In the genomic region with DNA sequence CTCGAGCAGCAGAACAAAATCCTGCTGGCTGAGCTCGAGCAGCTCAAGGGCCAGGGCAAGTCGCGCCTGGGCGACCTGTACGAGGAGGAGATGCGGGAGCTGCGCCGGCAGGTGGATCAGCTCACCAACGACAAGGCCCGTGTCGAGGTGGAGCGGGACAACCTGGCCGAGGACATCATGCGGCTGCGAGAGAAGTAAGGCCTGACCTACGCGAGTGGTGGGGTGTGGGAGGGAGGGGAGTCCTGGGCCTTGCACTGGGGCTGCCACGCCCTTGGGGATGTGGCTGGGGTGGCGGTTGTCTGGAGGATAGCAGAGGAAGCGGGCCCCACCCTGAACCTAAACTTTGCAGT, we compare ENCODE assay signal across 8 mouse cellular contexts. TPM values are rescaled to one million over a fixed set of nuclear protein-coding genes. Genes with fewer than 3 reads are reported as not detected.
A peak's percentile ranks its signal among the peaks of the same experiment; 100 is the strongest.
DNase-seq lines count a peak whose midpoint lies in the region; ATAC-seq lines count a peak whose summit lies in the region.

No protein-coding gene starts in this region.

- H3K4me3 ChIP-seq in embryonic facial prominence, embryonic 10.5 days, result peak overlapping the region; percentile 83
- H3K4me3 ChIP-seq in heart, embryonic 13.5 days, result peak overlapping the region; percentile 97
- peak overlapping the region; percentile 73 for H3K4me3 ChIP-seq in limb, embryonic 10.5 days
- peak overlapping the region; percentile 74 for H3K4me3 ChIP-seq in stomach, embryonic 16.5 days (replicated peaks; ENCODE audit: low read length)

- peak overlapping the region; percentile 94 for H3K27ac ChIP-seq in embryonic facial prominence, embryonic 10.5 days (replicated peaks)
- H3K27ac ChIP-seq in heart, embryonic 13.5 days (replicated peaks), result peak overlapping the region; percentile 99
- peak overlapping the region; percentile 91 for H3K27ac ChIP-seq in limb, embryonic 10.5 days
- H3K27ac ChIP-seq in stomach, embryonic 16.5 days (ENCODE audit: low read length), result peak overlapping the region; percentile 99

- H3K9ac ChIP-seq in heart, embryonic 13.5 days, result peak overlapping the region; percentile 99
- peak overlapping the region; percentile 92 for H3K9ac ChIP-seq in stomach, embryonic 16.5 days (ENCODE audit: low read length)

- no peak for ATAC-seq in heart, embryonic 13.5 days (ENCODE audit: extremely low read depth, insufficient number of reproducible peaks, low FRiP score, low TSS enrichment)
- peak; percentile 14; the same call in 1 of the 2 replicates for ATAC-seq in stomach, embryonic 16.5 days (ENCODE audit: insufficient read depth, low FRiP score)

- DNase-seq in left cerebral cortex, postnatal 4 days, result peak; percentile 21
- DNase-seq in left cerebral cortex, postnatal 36 days (ENCODE audit: low spot score in 2 of 2), result no peak
- peak; percentile 60 for DNase-seq in embryonic facial prominence, embryonic 10.5 days (ENCODE audit: low spot score)
- peak; percentile 68 for DNase-seq in limb, embryonic 10.5 days (ENCODE audit: low spot score)
- DNase-seq in mesoderm, embryonic 11.5 days (ENCODE audit: low read depth, low spot score), result peak; percentile 37
- DNase-seq in frontal cortex, postnatal 36 days (ENCODE audit: low spot score in 2 of 2), result no peak

- 2% methylated on average over 21 of the region's 21 CpGs for WGBS in embryonic facial prominence, embryonic 10.5 days
- 0% methylated on average over 21 of the region's 21 CpGs for WGBS in heart, embryonic 13.5 days
- WGBS in limb, embryonic 10.5 days, result 1% methylated on average over 21 of the region's 21 CpGs
- WGBS in stomach, embryonic 16.5 days, result under 1% methylated on average over 21 of the region's 21 CpGs

- H3K4me2 ChIP-seq in heart, embryonic 13.5 days, result peak overlapping the region; percentile 67
- H3K4me2 ChIP-seq in stomach, embryonic 16.5 days (ENCODE audit: low read depth, low read length), result peak overlapping the region; percentile 57

- peaks cover 37% of the 10 kb centered on the region for H3K36me3 ChIP-seq in embryonic facial prominence, embryonic 10.5 days (replicated peaks)
- peaks cover 36% of the 10 kb centered on the region for H3K36me3 ChIP-seq in heart, embryonic 13.5 days
- peaks cover 33% of the 10 kb centered on the region for H3K36me3 ChIP-seq in limb, embryonic 10.5 days
- peaks cover 12% of the 10 kb centered on the region for H3K36me3 ChIP-seq in stomach, embryonic 16.5 days (ENCODE audit: control insufficient read depth, insufficient read depth, low read length)

- H3K27me3 ChIP-seq in embryonic facial prominence, embryonic 10.5 days (replicated peaks; ENCODE audit: low read depth, poor library complexity, severe bottlenecking), result peaks cover 12% of the 10 kb centered on the region; the same call in 1 of the 2 replicates
- no peaks in the 10 kb centered on the region for H3K27me3 ChIP-seq in heart, embryonic 13.5 days (replicated peaks)
- no peaks in the 10 kb centered on the region for H3K27me3 ChIP-seq in limb, embryonic 10.5 days (ENCODE audit: low read depth, poor library complexity, severe bottlenecking)
- no peaks in the 10 kb centered on the region; the same call in 1 of the 2 replicates for H3K27me3 ChIP-seq in stomach, embryonic 16.5 days (ENCODE audit: control insufficient read depth, insufficient read depth, low read length)

- intact Hi-C loops in left cerebral cortex, postnatal 4 days (cut with DNase I), result loop anchor here (5.0 kb wide), 1 partner anchor 282 kb away; no protein-coding TSS in a partner anchor
- intact Hi-C loops in left cerebral cortex, postnatal 36 days (cut with DNase I), result loop anchor here (2.0 to 10.0 kb wide), 3 partner anchors 30 to 282 kb away; partner anchors contain the start of gene Trdmt1

- H3K9me3 ChIP-seq in embryonic facial prominence, embryonic 10.5 days, result no peaks in the 10 kb centered on the region
- no peaks in the 10 kb centered on the region for H3K9me3 ChIP-seq in heart, embryonic 13.5 days
- H3K9me3 ChIP-seq in limb, embryonic 10.5 days (replicated peaks), result no peaks in the 10 kb centered on the region
- no peaks in the 10 kb centered on the region for H3K9me3 ChIP-seq in stomach, embryonic 16.5 days (replicated peaks; ENCODE audit: control insufficient read depth, low read length)

- H3K4me1 ChIP-seq in embryonic facial prominence, embryonic 10.5 days, result peaks cover 31% of the 10 kb centered on the region
- peaks cover 33% of the 10 kb centered on the region for H3K4me1 ChIP-seq in heart, embryonic 13.5 days
- peaks cover 33% of the 10 kb centered on the region for H3K4me1 ChIP-seq in limb, embryonic 10.5 days
- H3K4me1 ChIP-seq in stomach, embryonic 16.5 days (ENCODE audit: control insufficient read depth, insufficient read depth, low read length), result peaks cover 27% of the 10 kb centered on the region

RNA-seq across cellular contexts. Expression of gene Vim, which starts 1.0 kb away (rescaled TPM):
- total RNA-seq in left cerebral cortex, postnatal 4 days (2021), result 100 to 1,000 TPM; 154 to 160 TPM
- total RNA-seq in left cerebral cortex, postnatal 36 days (2021), result 10 to 100 TPM; 55.9 to 57.9 TPM
- 433 and 466 TPM in 2 replicates for polyA plus RNA-seq in embryonic facial prominence, embryonic 10.5 days (2016; fragmentation: Nextera tagmentation; extraction: Ambion mirVana)
- polyA plus RNA-seq in heart, embryonic 13.5 days (2015; fragmentation: Nextera tagmentation; extraction: Ambion mirVana), result 968 and 987 TPM in 2 replicates
- 183 and 240 TPM in 2 replicates for polyA plus RNA-seq in limb, embryonic 10.5 days (2016; fragmentation: Nextera tagmentation; extraction: Ambion mirVana)
- polyA plus RNA-seq in stomach, embryonic 16.5 days (2015; fragmentation: Nextera tagmentation; extraction: Ambion mirVana), result 472 and 493 TPM in 2 replicates

RNA-seq across cellular contexts. Expression of gene Trdmt1, which starts 30.3 kb away (rescaled TPM):
- 1 to 10 TPM; 5.2 to 7.2 TPM for total RNA-seq in left cerebral cortex, postnatal 4 days (2021)
- 1 to 10 TPM; 4.6 to 7.9 TPM for total RNA-seq in left cerebral cortex, postnatal 36 days (2021)
- 7.5 TPM in 2 replicates for polyA plus RNA-seq in embryonic facial prominence, embryonic 10.5 days (2016; fragmentation: Nextera tagmentation; extraction: Ambion mirVana)
- 9.3 and 9.4 TPM in 2 replicates for polyA plus RNA-seq in heart, embryonic 13.5 days (2015; fragmentation: Nextera tagmentation; extraction: Ambion mirVana)
- 7.7 and 8.2 TPM in 2 replicates for polyA plus RNA-seq in limb, embryonic 10.5 days (2016; fragmentation: Nextera tagmentation; extraction: Ambion mirVana)
- 8.0 and 8.4 TPM in 2 replicates for polyA plus RNA-seq in stomach, embryonic 16.5 days (2015; fragmentation: Nextera tagmentation; extraction: Ambion mirVana)

Comparison
In these comparisons a context has a peak if more than half of its experiments do, and no peak if none do; other contexts are left out.
1. DNase-seq: peak in left cerebral cortex, postnatal 4 days (single experiment), embryonic facial prominence, embryonic 10.5 days (single experiment), limb, embryonic 10.5 days (single experiment) and mesoderm, embryonic 11.5 days (single experiment); none in left cerebral cortex, postnatal 36 days (0 of 2) and frontal cortex, postnatal 36 days (0 of 2).
2. Peak in every context shown above with its lines, with median percentiles within 50 percentile points of each other: H3K27ac ChIP-seq and H3K4me3 ChIP-seq.